22 mouse cellular contexts compared by ENCODE assay signal in the genomic region with DNA sequence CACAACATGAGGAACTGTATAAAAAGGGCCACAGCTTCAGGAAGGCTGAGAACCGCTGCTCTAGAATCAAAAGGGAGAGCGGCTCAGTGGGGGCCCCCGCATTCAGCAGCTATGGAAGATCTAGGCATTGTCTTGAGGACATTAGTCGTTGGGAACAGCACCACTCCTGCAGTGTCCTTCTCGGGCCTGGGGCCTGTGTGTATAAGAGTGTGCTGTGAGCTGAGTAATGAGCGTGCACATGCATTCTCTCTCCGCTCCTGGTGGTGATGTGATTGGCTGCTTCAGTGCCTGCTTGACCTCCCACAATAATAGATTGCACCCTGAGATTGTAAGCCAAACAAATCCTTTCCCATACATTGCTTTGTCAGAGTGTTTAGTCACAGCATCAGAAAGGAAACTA.
DNase-seq lines count a peak whose midpoint lies in the region; ATAC-seq and TF ChIP-seq lines count a peak whose summit lies in the region.
"Had no signal": no experiment of that assay in that cellular context is flagged by ENCODE, and none has a peak within 500 bp of the region (broad histone marks: within the 10 kb centered on the region; RNA-seq: fewer than 3 reads in every experiment).

No protein-coding gene starts in this region.

- no peak overlapping the region for H3K4me2 ChIP-seq in forebrain, embryonic 12.5 days
- no peak overlapping the region for H3K4me2 ChIP-seq in forebrain, embryonic 13.5 days
- no peak overlapping the region for H3K4me2 ChIP-seq in midbrain, postnatal 0 days (ENCODE audit: low read depth, low read length, poor library complexity, severe bottlenecking)
- H3K4me2 ChIP-seq: embryonic facial prominence, embryonic 13.5 days; heart, embryonic 11.5 days; heart, embryonic 15.5 days had no signal

- no peak overlapping the region for H3K27ac ChIP-seq in forebrain, embryonic 12.5 days
- H3K27ac ChIP-seq in forebrain, embryonic 13.5 days = no peak overlapping the region
- peak overlapping the region; percentile 58; the same call in 1 of the 2 replicates for H3K27ac ChIP-seq in midbrain, embryonic 10.5 days (replicated peaks)
- no peak overlapping the region for H3K27ac ChIP-seq in midbrain, postnatal 0 days (ENCODE audit: low read depth, low read length)
- H3K27ac ChIP-seq: embryonic facial prominence, embryonic 13.5 days; heart, adult 2 months; heart, embryonic 15.5 days had no signal

- peaks cover 24% of the 10 kb centered on the region for H3K36me3 ChIP-seq in forebrain, embryonic 12.5 days (replicated peaks)
- H3K36me3 ChIP-seq in forebrain, embryonic 13.5 days (ENCODE audit: poor library complexity, severe bottlenecking) = peaks cover 9% of the 10 kb centered on the region; the same call in 1 of the 2 replicates
- H3K36me3 ChIP-seq in midbrain, embryonic 10.5 days = peaks cover 36% of the 10 kb centered on the region
- H3K36me3 ChIP-seq in midbrain, postnatal 0 days (ENCODE audit: insufficient read depth, low read length) = no peaks in the 10 kb centered on the region; the same call in 1 of the 2 replicates

- TF ChIP-seq CTCF in midbrain, postnatal 0 days (IDR thresholded peaks at IDR 0.05) = no peak

- H3K4me1 ChIP-seq in forebrain, embryonic 12.5 days = peaks cover 16% of the 10 kb centered on the region
- H3K4me1 ChIP-seq in forebrain, embryonic 13.5 days = peaks cover 14% of the 10 kb centered on the region
- H3K4me1 ChIP-seq in midbrain, embryonic 10.5 days = peaks cover 27% of the 10 kb centered on the region
- H3K4me1 ChIP-seq in midbrain, postnatal 0 days (ENCODE audit: insufficient read depth, low read length) = no peaks in the 10 kb centered on the region
- H3K4me1 ChIP-seq: embryonic facial prominence, embryonic 13.5 days; heart, embryonic 15.5 days had no signal

- 43% methylated on average over 7 of the region's 7 CpGs for WGBS in forebrain, embryonic 12.5 days
- WGBS in forebrain, embryonic 13.5 days = 34% methylated on average over 7 of the region's 7 CpGs
- WGBS in midbrain, embryonic 10.5 days = 54% methylated on average over 7 of the region's 7 CpGs
- WGBS in midbrain, postnatal 0 days = 50% methylated on average over 7 of the region's 7 CpGs

- H3K27me3 ChIP-seq in forebrain, embryonic 12.5 days = no peaks in the 10 kb centered on the region
- no peaks in the 10 kb centered on the region for H3K27me3 ChIP-seq in forebrain, embryonic 13.5 days
- no peaks in the 10 kb centered on the region for H3K27me3 ChIP-seq in midbrain, embryonic 10.5 days (ENCODE audit: low read depth, poor library complexity, severe bottlenecking)
- H3K27me3 ChIP-seq in midbrain, postnatal 0 days (ENCODE audit: insufficient read depth, low read length) = no peaks in the 10 kb centered on the region
- H3K27me3 ChIP-seq: CH12.LX; embryonic facial prominence, embryonic 13.5 days; heart, embryonic 15.5 days had no signal

- ATAC-seq in forebrain, embryonic 12.5 days (ENCODE audit: low FRiP score) = peak; percentile 53; the same call in 1 of the 2 replicates
- ATAC-seq in forebrain, embryonic 13.5 days = no peak
- ATAC-seq in midbrain, postnatal 0 days (ENCODE audit: low FRiP score) = no peak
- ATAC-seq in granulocyte monocyte progenitor cell, adult 5-6 weeks (replicated peaks; ENCODE audit: poor library complexity, severe bottlenecking) = no peak
- ATAC-seq: forebrain, embryonic 16.5 days; intestine, embryonic 16.5 days had no signal

- H3K9me3 ChIP-seq in forebrain, embryonic 12.5 days = no peaks in the 10 kb centered on the region
- no peaks in the 10 kb centered on the region for H3K9me3 ChIP-seq in forebrain, embryonic 13.5 days (replicated peaks)
- no peaks in the 10 kb centered on the region for H3K9me3 ChIP-seq in midbrain, embryonic 10.5 days (replicated peaks)
- H3K9me3 ChIP-seq in midbrain, postnatal 0 days (ENCODE audit: low read length) = no peaks in the 10 kb centered on the region
- H3K9me3 ChIP-seq: embryonic facial prominence, embryonic 13.5 days; heart, embryonic 15.5 days had no signal

- peak; percentile 12 for DNase-seq in midbrain, embryonic 10.5 days (ENCODE audit: low spot score)
- no peak for DNase-seq in midbrain, postnatal 0 days (ENCODE audit: low spot score)
- DNase-seq in embryo, embryonic 10.5 days (ENCODE audit: low spot score) = peak; percentile 16
- peak; percentile 12 for DNase-seq in mesoderm, embryonic 11.5 days (ENCODE audit: low read depth, low spot score)
- no peak for DNase-seq in ovary, postnatal 14 days (ENCODE audit: low spot score)
- DNase-seq: adrenal gland, adult 2 months; adrenal gland, postnatal 25 days; cerebellum, adult 18-20 months; cerebellum, adult 9-11 months; cerebellum, postnatal 36 days; gastrocnemius, postnatal 10 days; heart, adult 2 months; heart, postnatal 14 days had no signal

- no peak overlapping the region for H3K9ac ChIP-seq in forebrain, embryonic 12.5 days
- H3K9ac ChIP-seq in forebrain, embryonic 13.5 days = no peak overlapping the region
- no peak overlapping the region for H3K9ac ChIP-seq in midbrain, postnatal 0 days (replicated peaks; ENCODE audit: low read length, poor library complexity, severe bottlenecking)
- H3K9ac ChIP-seq: embryonic facial prominence, embryonic 13.5 days; heart, embryonic 15.5 days had no signal

- H3K4me3 ChIP-seq in forebrain, embryonic 12.5 days (replicated peaks) = no peak overlapping the region
- H3K4me3 ChIP-seq in forebrain, embryonic 13.5 days = no peak overlapping the region
- no peak overlapping the region for H3K4me3 ChIP-seq in midbrain, embryonic 10.5 days
- no peak overlapping the region for H3K4me3 ChIP-seq in midbrain, postnatal 0 days (ENCODE audit: low read depth, low read length)
- H3K4me3 ChIP-seq: embryonic facial prominence, embryonic 13.5 days; heart, adult 2 months; heart, embryonic 15.5 days had no signal

Comparison
In these comparisons a context has a peak if more than half of its experiments do, and no peak if none do; other contexts are left out.
1. DNase-seq: peak in midbrain, embryonic 10.5 days (single experiment), embryo, embryonic 10.5 days (single experiment) and mesoderm, embryonic 11.5 days (single experiment); none in midbrain, postnatal 0 days (single experiment) and ovary, postnatal 14 days (single experiment).